Mouse (Mus musculus) bone marrow macrophage, adult 2 months (primary cell): ENCODE results near the gene Gcnt4.

Experiments used
- CTCF ChIP-seq: IDR thresholded peaks from 2 replicates; pipeline ENCODE4 v1.5.1; 2012; ENCODE audit warnings: low read depth, mild to moderate bottlenecking, low read length, moderate library complexity
- POLR2A ChIP-seq: IDR thresholded peaks from 2 replicates; pipeline ENCODE4 v1.6.1; 2012; ENCODE audit warnings: mild to moderate bottlenecking, low read depth, low read length, borderline replicate concordance

GRCm38 (mm10) chr13:96984688-96985087 is 60.2 kb downstream of the Gcnt4 start:
- TF ChIP-seq CTCF (no peak), POLR2A (no peak)
